Mouse (Mus musculus) spleen, postnatal 10 days (tissue): Measurements from ENCODE around the gene Robo2.
"Not testable (repeated sequence)": the region's sequence is repeated elsewhere in the genome, so short reads cannot be mapped to it uniquely, and the experiment has no call there.

Source experiments
- DNase-seq, 2 experiments: peaks; one replicate each; pipeline ENCODE4 v3.0.0; 2021 to 2022; ENCODE audit warnings: low spot score in 2 of 2

The Robo2 gene

GRCm38 (mm10) chr16:74065958-74066357, 345.7 kb downstream of the Robo2 start:
- DNase-seq, result no peak

- DNase-seq, result no peak
These were observed 349.7 kb downstream of the Robo2 start for GRCm38 (mm10) chr16:74061951-74062350.

GRCm38 (mm10) chr16:74061479-74061878, 350.1 kb downstream of the Robo2 start:
- no peak for DNase-seq

- DNase-seq, result no peak
These were observed 354.7 kb downstream of the Robo2 start for GRCm38 (mm10) chr16:74056886-74057285.

- DNase-seq, result no peak
These were observed 355.4 kb downstream of the Robo2 start for GRCm38 (mm10) chr16:74056210-74056609.

GRCm38 (mm10) chr16:74055061-74055751, 356.4 kb downstream of the Robo2 start:
- DNase-seq, result no peak

- DNase-seq, result no peak
These were observed 362.2 kb downstream of the Robo2 start for GRCm38 (mm10) chr16:74049467-74049866.

GRCm38 (mm10) chr16:74048980-74049379, 362.6 kb downstream of the Robo2 start:
- no peak for DNase-seq

- DNase-seq, result no peak
These were observed 364.4 kb downstream of the Robo2 start for GRCm38 (mm10) chr16:74047232-74047631.

GRCm38 (mm10) chr16:74040797-74041196, 370.8 kb downstream of the Robo2 start:
- DNase-seq, result not testable (repeated sequence)

GRCm38 (mm10) chr16:74027822-74028221, 383.8 kb downstream of the Robo2 start:
- no peak for DNase-seq

GRCm38 (mm10) chr16:74022281-74022978, 389.2 kb downstream of the Robo2 start:
- DNase-seq, result no peak

GRCm38 (mm10) chr16:74005767-74006166, 405.9 kb downstream of the Robo2 start:
- DNase-seq, result no peak

- DNase-seq, result no peak
These were observed 410.3 kb downstream of the Robo2 start for GRCm38 (mm10) chr16:74001331-74001730.

GRCm38 (mm10) chr16:73991212-73991611, 420.4 kb downstream of the Robo2 start:
- no peak for DNase-seq

- no peak for DNase-seq
These were observed 442.1 kb downstream of the Robo2 start for GRCm38 (mm10) chr16:73969573-73969972.

GRCm38 (mm10) chr16:73964366-73964926, 447.2 kb downstream of the Robo2 start:
- no peak for DNase-seq

GRCm38 (mm10) chr16:73959479-73959970, 452.1 kb downstream of the Robo2 start:
- no peak for DNase-seq

- DNase-seq, result no peak
These were observed 453.1 kb downstream of the Robo2 start for GRCm38 (mm10) chr16:73958524-73958846.

- DNase-seq, result no peak
These were observed 453.7 kb downstream of the Robo2 start for GRCm38 (mm10) chr16:73957675-73958523.

GRCm38 (mm10) chr16:73946171-73946570, 465.5 kb downstream of the Robo2 start:
- no peak for DNase-seq

GRCm38 (mm10) chr16:73940211-73940541, 471.4 kb downstream of the Robo2 start:
- DNase-seq, result no peak
